27 mouse cellular contexts compared by ENCODE assay signal in genomic region chr4:9141946-9142683, GRCm38 (mm10).
DNase-seq lines count a peak whose midpoint lies in the region; ATAC-seq lines count a peak whose summit lies in the region.
"Had no signal": no experiment of that assay in that cellular context is flagged by ENCODE, and none has a peak within 500 bp of the region (broad histone marks: within the 10 kb centered on the region; RNA-seq: fewer than 3 reads in every experiment).

No protein-coding gene starts in this region.

- 91% methylated on average over 16 of the region's 16 CpGs for WGBS in midbrain, embryonic 10.5 days
- 91% methylated on average over 16 of the region's 16 CpGs for WGBS in midbrain, embryonic 15.5 days

- H3K9me3 ChIP-seq in midbrain, embryonic 10.5 days (replicated peaks) = no peaks in the 10 kb centered on the region
- H3K9me3 ChIP-seq in midbrain, embryonic 15.5 days = no peaks in the 10 kb centered on the region
- H3K9me3 ChIP-seq: forebrain, embryonic 13.5 days; G1E; heart, embryonic 15.5 days; hindbrain, embryonic 15.5 days had no signal

- H3K27me3 ChIP-seq in midbrain, embryonic 10.5 days (ENCODE audit: low read depth, poor library complexity, severe bottlenecking) = no peaks in the 10 kb centered on the region
- H3K27me3 ChIP-seq in midbrain, embryonic 15.5 days (replicated peaks) = no peaks in the 10 kb centered on the region
- H3K27me3 ChIP-seq: CH12.LX; forebrain, embryonic 13.5 days; heart, embryonic 12.5 days; heart, embryonic 15.5 days; hindbrain, embryonic 15.5 days; Patski had no signal

- no peak overlapping the region for H3K4me3 ChIP-seq in midbrain, embryonic 10.5 days
- H3K4me3 ChIP-seq in midbrain, embryonic 15.5 days = no peak overlapping the region
- H3K4me3 ChIP-seq: forebrain, embryonic 10.5 days; forebrain, embryonic 13.5 days; heart, embryonic 12.5 days; heart, embryonic 15.5 days; hindbrain, embryonic 15.5 days had no signal

- H3K4me1 ChIP-seq in midbrain, embryonic 10.5 days = peaks cover 5% of the 10 kb centered on the region
- peaks cover 2% of the 10 kb centered on the region for H3K4me1 ChIP-seq in midbrain, embryonic 15.5 days
- H3K4me1 ChIP-seq: forebrain, embryonic 13.5 days; heart, embryonic 12.5 days; heart, embryonic 15.5 days had no signal

- peak overlapping the region; percentile 14; the same call in 1 of the 2 replicates for H3K27ac ChIP-seq in midbrain, embryonic 10.5 days (replicated peaks)
- no peak overlapping the region for H3K27ac ChIP-seq in midbrain, embryonic 15.5 days
- H3K27ac ChIP-seq: forebrain, embryonic 10.5 days; forebrain, embryonic 13.5 days; heart, embryonic 15.5 days; hindbrain, embryonic 15.5 days had no signal

- H3K4me2 ChIP-seq in midbrain, embryonic 15.5 days = no peak overlapping the region
- H3K4me2 ChIP-seq: forebrain, embryonic 13.5 days; heart, embryonic 12.5 days; heart, embryonic 15.5 days; hindbrain, embryonic 15.5 days had no signal

- ATAC-seq in midbrain, embryonic 15.5 days (replicated peaks) = no peak
- ATAC-seq: forebrain, embryonic 13.5 days; forebrain, embryonic 16.5 days; Patski had no signal

- no peaks in the 10 kb centered on the region for H3K36me3 ChIP-seq in midbrain, embryonic 10.5 days
- no peaks in the 10 kb centered on the region for H3K36me3 ChIP-seq in midbrain, embryonic 15.5 days (replicated peaks)
- H3K36me3 ChIP-seq: forebrain, embryonic 10.5 days; G1E; heart, embryonic 12.5 days; heart, embryonic 15.5 days; hindbrain, embryonic 15.5 days had no signal

- H3K9ac ChIP-seq in midbrain, embryonic 15.5 days = no peak overlapping the region
- H3K9ac ChIP-seq: forebrain, embryonic 13.5 days; heart, embryonic 12.5 days; heart, embryonic 15.5 days; hindbrain, embryonic 15.5 days had no signal

- peak; percentile 89 for DNase-seq in heart, adult 11 months
- no peak for DNase-seq in heart, adult 9 months (ENCODE audit: low spot score in 2 of 2)
- DNase-seq in midbrain, embryonic 10.5 days (ENCODE audit: low spot score) = no peak
- peak; percentile 7 to 56 for DNase-seq in spleen, postnatal 4 days (ENCODE audit: low spot score in 2 of 2)
- no peak for DNase-seq in spleen, adult 12 weeks (ENCODE audit: low spot score)
- peak; percentile 12 to 55 for DNase-seq in urinary bladder, postnatal 4 days (ENCODE audit: low spot score in 2 of 2)
- DNase-seq in urinary bladder, postnatal 14 days (ENCODE audit: low spot score) = no peak
- DNase-seq: adrenal gland, postnatal 10 days; adrenal gland, postnatal 36 days; B cell, adult 2 months; cerebellum, adult 8-10 months; cerebellum, postnatal 10 days; cerebellum, postnatal 36 days; gastrocnemius, postnatal 10 days; gastrocnemius, postnatal 36 days; heart, postnatal 10 days; heart, postnatal 36 days had no signal

Comparison
In these comparisons a context has a peak if more than half of its experiments do, and no peak if none do; other contexts are left out.
1. DNase-seq: peak in heart, adult 11 months (single experiment), spleen, postnatal 4 days (2 of 2) and urinary bladder, postnatal 4 days (2 of 2); none in heart, adult 9 months (0 of 2), midbrain, embryonic 10.5 days (single experiment), spleen, adult 12 weeks (single experiment) and urinary bladder, postnatal 14 days (single experiment).